Mouse (Mus musculus): ENCODE measurements around the gene Wdr6. TPM values are rescaled to one million over a fixed set of nuclear protein-coding genes. Genes with fewer than 3 reads are reported as not detected.
A peak's percentile ranks its signal among the peaks of the same experiment; 100 is the strongest.

Gene Wdr6
- total RNA-seq, 2 experiments from 2014 or later: 6.4 to 7.9 TPM

DNA sequence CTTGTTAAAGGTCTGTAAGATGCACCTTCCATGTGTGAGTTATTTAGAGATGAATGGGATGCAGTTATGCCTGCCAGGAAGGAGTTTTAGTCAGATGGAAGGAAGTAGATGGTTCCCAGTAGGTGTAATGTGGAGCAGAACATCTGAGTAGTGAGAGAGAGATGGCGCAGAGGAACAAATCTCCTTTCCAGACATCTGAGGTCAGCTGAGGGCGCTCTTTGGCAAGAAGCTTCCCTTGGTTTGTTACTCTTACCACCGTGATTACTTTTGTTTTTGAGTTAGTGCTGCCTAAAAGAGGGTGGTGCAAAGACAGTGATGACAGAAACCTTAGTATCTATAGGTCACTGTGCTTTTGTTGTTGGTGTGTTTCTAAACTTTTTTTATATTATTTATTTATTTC lies 53.1 kb downstream of the Wdr6 start:
- no peak for DNase-seq (ENCODE audit: low spot score)

DNA sequence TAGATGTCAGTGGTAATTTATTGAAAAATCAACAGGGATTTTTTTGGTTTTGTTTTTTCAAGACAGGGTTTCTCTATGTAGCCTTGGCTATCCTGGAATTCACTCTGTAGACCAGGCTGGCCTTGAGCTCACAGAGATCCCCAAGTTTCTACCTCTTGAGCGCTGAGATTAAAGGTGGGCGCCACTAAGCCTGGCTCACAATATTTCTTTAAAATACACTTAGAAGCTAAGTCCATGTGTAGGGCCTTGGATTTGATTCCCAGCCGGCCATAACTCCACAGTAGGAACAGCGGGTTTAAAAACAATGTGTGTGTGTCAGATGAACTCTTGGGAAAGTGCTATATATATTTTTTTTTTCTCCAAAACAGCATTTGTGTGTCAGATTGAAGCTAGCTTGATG lies 55.2 kb downstream of the Wdr6 start:
- no peak for DNase-seq (ENCODE audit: low spot score)

Small RNA genes within 50 kb of the gene (microRNA-seq; reads per million reads assigned to microRNA genes)
- gene Gm24083: not detected
- gene Mir191: not detected
- 788 reads per million, percentile 81 among the genes with 10 or more reads in this experiment for gene Mir425

Other genes starting within 250 kb of the Wdr6 start
- 10 to 100 TPM; 63.2 to 67.5 TPM for gene Gpx1, start 239.8 kb downstream of the Wdr6 start, total RNA-seq (2021)
- gene Usp4, start 230.9 kb downstream of the Wdr6 start, total RNA-seq (2021): 10 to 100 TPM; 81.6 to 89.2 TPM
- 1 to 10 TPM in 1 of 2 experiments, under 1 TPM in 1; 0.85 to 1.4 TPM for gene 1700102P08Rik, start 185.9 kb downstream of the Wdr6 start, total RNA-seq (2021)
- not detected for gene Ccdc36, start 150.3 kb downstream of the Wdr6 start, total RNA-seq (2021)
- not detected for gene BC048562, start 142.3 kb downstream of the Wdr6 start, total RNA-seq (2021)
- 10 to 100 TPM; 14.4 to 15.2 TPM for gene Ccdc71, start 118.2 kb downstream of the Wdr6 start, total RNA-seq (2021)
- gene Klhdc8b, start 117.2 kb downstream of the Wdr6 start, total RNA-seq (2021): 1 to 10 TPM; 1.8 to 2.2 TPM
- gene Lamb2, start 99.0 kb downstream of the Wdr6 start, total RNA-seq (2021): 100 to 1,000 TPM; 117 to 126 TPM
- gene Usp19, start 88.1 kb downstream of the Wdr6 start, total RNA-seq (2021): 100 to 1,000 TPM; 126 to 127 TPM
- gene Qars, start 71.0 kb downstream of the Wdr6 start, total RNA-seq (2021): 10 to 100 TPM; 83.0 to 86.4 TPM
- gene Qrich1, start 61.9 kb downstream of the Wdr6 start, total RNA-seq (2021): 10 to 100 TPM; 47.3 to 57.4 TPM
- gene Impdh2, start 18.5 kb downstream of the Wdr6 start, total RNA-seq (2021): 10 to 100 TPM; 61.3 to 63.2 TPM
- gene Ndufaf3, start 11.3 kb downstream of the Wdr6 start, total RNA-seq (2021): 10 to 100 TPM; 29.3 to 30.0 TPM
- 1 to 10 TPM; 7.5 to 8.9 TPM for gene Dalrd3, start 8.9 kb downstream of the Wdr6 start, total RNA-seq (2021)
- gene P4htm, start 18.9 kb upstream of the Wdr6 start, total RNA-seq (2021): 1 to 10 TPM; 3.4 to 4.1 TPM
- 10 to 100 TPM; 73.1 to 84.5 TPM for gene Arih2, start 70.6 kb upstream of the Wdr6 start, total RNA-seq (2021)
- gene Slc25a20, start 83.3 kb upstream of the Wdr6 start, total RNA-seq (2021): 10 to 100 TPM; 68.1 to 85.0 TPM
- gene Prkar2a, start 110.6 kb upstream of the Wdr6 start, total RNA-seq (2021): 100 to 1,000 TPM; 164 to 169 TPM
- 10 to 100 TPM; 14.9 TPM for gene Ip6k2, start 205.1 kb upstream of the Wdr6 start, total RNA-seq (2021)
- gene Nckipsd, start 229.6 kb upstream of the Wdr6 start, total RNA-seq (2021): 1 to 10 TPM; 4.4 TPM
- gene Celsr3, start 247.6 kb upstream of the Wdr6 start, total RNA-seq (2021): under 1 TPM in 1 of 2 experiments, not detected in 1; 0.02 TPM